13 mouse cellular contexts compared by ENCODE assay signal in the genomic region with DNA sequence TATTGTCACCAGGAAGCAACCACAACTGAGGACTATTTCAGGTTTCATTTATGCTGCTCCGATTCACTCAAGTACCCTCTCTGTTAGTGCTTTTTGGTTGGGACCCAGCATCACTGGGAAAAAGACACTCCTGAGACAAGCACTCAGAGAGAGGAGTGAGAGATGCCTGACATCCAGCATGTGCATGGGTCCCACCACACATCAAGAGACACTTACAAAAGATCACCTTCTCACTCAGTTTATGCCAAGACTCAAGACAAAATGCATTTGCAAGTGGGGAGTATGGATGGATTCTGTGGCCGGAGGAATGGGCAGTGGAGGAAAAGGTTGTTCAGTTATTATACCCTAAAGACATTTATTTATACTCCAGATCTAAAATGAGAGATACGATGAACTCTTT.
DNase-seq lines count a peak whose midpoint lies in the region; ATAC-seq lines count a peak whose summit lies in the region.
"Had no signal": no experiment of that assay in that cellular context is flagged by ENCODE, and none has a peak within 500 bp of the region (broad histone marks: within the 10 kb centered on the region; RNA-seq: fewer than 3 reads in every experiment).

No protein-coding gene starts in this region.

- peaks cover 3% of the 10 kb centered on the region; the same call in 1 of the 2 replicates for H3K4me1 ChIP-seq in neural tube, embryonic 11.5 days (ENCODE audit: control insufficient read depth, insufficient read depth, low read length)
- peaks cover 48% of the 10 kb centered on the region for H3K4me1 ChIP-seq in forebrain, embryonic 15.5 days
- peaks cover 20% of the 10 kb centered on the region for H3K4me1 ChIP-seq in midbrain, embryonic 11.5 days (ENCODE audit: control insufficient read depth, insufficient read depth, low read length)
- H3K4me1 ChIP-seq: liver, embryonic 15.5 days; stomach, embryonic 15.5 days had no signal

- no peaks in the 10 kb centered on the region for H3K27me3 ChIP-seq in neural tube, embryonic 11.5 days (ENCODE audit: control insufficient read depth, insufficient read depth, low read length)
- H3K27me3 ChIP-seq in forebrain, embryonic 15.5 days, result no peaks in the 10 kb centered on the region
- peaks cover 13% of the 10 kb centered on the region for H3K27me3 ChIP-seq in midbrain, embryonic 11.5 days (ENCODE audit: control insufficient read depth, insufficient read depth, low read length)
- H3K27me3 ChIP-seq: liver, embryonic 15.5 days; stomach, embryonic 15.5 days had no signal

- H3K27ac ChIP-seq in neural tube, embryonic 11.5 days (ENCODE audit: low read depth, low read length), result peak overlapping the region; percentile 72
- H3K27ac ChIP-seq in forebrain, embryonic 15.5 days (replicated peaks), result peak overlapping the region; percentile 87
- peak overlapping the region; percentile 89 for H3K27ac ChIP-seq in midbrain, embryonic 11.5 days (ENCODE audit: low read depth, low read length)
- H3K27ac ChIP-seq: heart, embryonic 10.5 days; liver, embryonic 15.5 days; macrophage; stomach, embryonic 15.5 days had no signal

- H3K9ac ChIP-seq in neural tube, embryonic 11.5 days (ENCODE audit: low read length), result peak overlapping the region; percentile 57
- peak overlapping the region; percentile 58 for H3K9ac ChIP-seq in forebrain, embryonic 15.5 days (replicated peaks)
- H3K9ac ChIP-seq in midbrain, embryonic 11.5 days (ENCODE audit: low read length), result peak overlapping the region; percentile 64
- H3K9ac ChIP-seq: liver, embryonic 15.5 days; stomach, embryonic 15.5 days had no signal

- peak; percentile 16 for DNase-seq in neural tube, embryonic 11.5 days (ENCODE audit: low spot score)
- no peak for DNase-seq in neural tube, embryonic 10.5 days (ENCODE audit: extremely low spot score, low spot score)
- peak; percentile 88 for DNase-seq in midbrain, embryonic 11.5 days (ENCODE audit: low spot score, missing footprints)
- no peak for DNase-seq in adrenal gland, adult 8-10 months
- DNase-seq in thymus, postnatal 25 days, result no peak
- DNase-seq in heart, postnatal 4 days, result no peak
- DNase-seq: adrenal gland, postnatal 36 days; left cerebral cortex, postnatal 4 days had no signal

- H3K9me3 ChIP-seq in neural tube, embryonic 11.5 days (ENCODE audit: control insufficient read depth, low read length), result no peaks in the 10 kb centered on the region
- no peaks in the 10 kb centered on the region for H3K9me3 ChIP-seq in forebrain, embryonic 15.5 days
- no peaks in the 10 kb centered on the region for H3K9me3 ChIP-seq in midbrain, embryonic 11.5 days (ENCODE audit: control insufficient read depth, low read length)
- H3K9me3 ChIP-seq: heart, embryonic 10.5 days; liver, embryonic 15.5 days; stomach, embryonic 15.5 days had no signal

- H3K36me3 ChIP-seq in neural tube, embryonic 11.5 days (ENCODE audit: control insufficient read depth, insufficient read depth, low read length), result no peaks in the 10 kb centered on the region
- H3K36me3 ChIP-seq in forebrain, embryonic 15.5 days, result no peaks in the 10 kb centered on the region
- no peaks in the 10 kb centered on the region for H3K36me3 ChIP-seq in midbrain, embryonic 11.5 days (ENCODE audit: control insufficient read depth, insufficient read depth, low read length)
- H3K36me3 ChIP-seq: heart, embryonic 10.5 days; liver, embryonic 15.5 days; stomach, embryonic 15.5 days had no signal

- peak overlapping the region; percentile 36 for H3K4me3 ChIP-seq in neural tube, embryonic 11.5 days (ENCODE audit: low read depth, low read length)
- H3K4me3 ChIP-seq in forebrain, embryonic 15.5 days, result peak overlapping the region; percentile 53
- H3K4me3 ChIP-seq in midbrain, embryonic 11.5 days (ENCODE audit: low read depth, low read length), result peak overlapping the region; percentile 43
- H3K4me3 ChIP-seq: liver, embryonic 15.5 days; stomach, embryonic 15.5 days had no signal

- no peak for ATAC-seq in neural tube, embryonic 11.5 days (ENCODE audit: insufficient read depth, low FRiP score, low TSS enrichment)
- ATAC-seq in forebrain, embryonic 15.5 days (replicated peaks), result no peak
- no peak for ATAC-seq in midbrain, embryonic 11.5 days (ENCODE audit: low FRiP score)

- peak overlapping the region; percentile 42 for H3K4me2 ChIP-seq in neural tube, embryonic 11.5 days (ENCODE audit: low read depth)
- H3K4me2 ChIP-seq in forebrain, embryonic 15.5 days (replicated peaks), result peak overlapping the region; percentile 60
- peak overlapping the region; percentile 48 for H3K4me2 ChIP-seq in midbrain, embryonic 11.5 days
- H3K4me2 ChIP-seq: liver, embryonic 15.5 days; stomach, embryonic 15.5 days had no signal

- 58% methylated on average over 3 of the region's 3 CpGs for WGBS in neural tube, embryonic 11.5 days
- 24% methylated on average over 3 of the region's 3 CpGs for WGBS in forebrain, embryonic 15.5 days
- 57% methylated on average over 3 of the region's 3 CpGs for WGBS in midbrain, embryonic 11.5 days

Comparison
In these comparisons a context has a peak if more than half of its experiments do, and no peak if none do; other contexts are left out.
1. DNase-seq: peak in neural tube, embryonic 11.5 days (single experiment) and midbrain, embryonic 11.5 days (single experiment); none in neural tube, embryonic 10.5 days (single experiment), adrenal gland, adult 8-10 months (single experiment), thymus, postnatal 25 days (single experiment) and heart, postnatal 4 days (single experiment).
2. Peak in every context shown above with its lines, with median percentiles within 50 percentile points of each other: H3K27ac ChIP-seq, H3K4me2 ChIP-seq, H3K4me3 ChIP-seq and H3K9ac ChIP-seq.